Mouse (Mus musculus): ENCODE data around the gene Mael. TPM values are rescaled to one million over a fixed set of nuclear protein-coding genes. Genes with fewer than 3 reads are reported as not detected.

The Mael gene
- polyA plus RNA-seq, 1 experiment from 2014 or later = not detected

GRCm38 (mm10) chr1:166204171-166204570, 34.4 kb downstream of the Mael start:
- H3K4me1 ChIP-seq (replicated peaks) = no peaks in the 10 kb centered on the region
- no peaks in the 10 kb centered on the region for H3K9me3 ChIP-seq (replicated peaks)
- no peak overlapping the region for H3K9ac ChIP-seq
- DNase-seq (no peak), ATAC-seq (ENCODE audit: low read depth) (no peak)
- no peak overlapping the region for H3K4me3 ChIP-seq (replicated peaks)
- H3K36me3 ChIP-seq = no peaks in the 10 kb centered on the region
- no peak overlapping the region for H3K27ac ChIP-seq
- H3K27me3 ChIP-seq = no peaks in the 10 kb centered on the region
- WGBS (ENCODE audit: insufficient replicate concordance) = 40% methylated on average over 5 of the region's 5 CpGs
- no peak overlapping the region for H3K4me2 ChIP-seq

- no peak for ATAC-seq (ENCODE audit: low read depth)
- WGBS (ENCODE audit: insufficient replicate concordance) = 80% methylated on average over 4 of the region's 4 CpGs
- no peak overlapping the region for H3K9ac ChIP-seq
- H3K36me3 ChIP-seq = no peaks in the 10 kb centered on the region
- no peak overlapping the region for H3K4me3 ChIP-seq (replicated peaks)
- H3K9me3 ChIP-seq (replicated peaks) = no peaks in the 10 kb centered on the region
- no peak overlapping the region for H3K4me2 ChIP-seq
- no peaks in the 10 kb centered on the region for H3K27me3 ChIP-seq
- no peak overlapping the region for H3K27ac ChIP-seq
- no peaks in the 10 kb centered on the region for H3K4me1 ChIP-seq (replicated peaks)
- DNase-seq = no peak
Measured at GRCm38 (mm10) chr1:166189821-166190220, 48.7 kb downstream of the Mael start.

- 63% methylated on average over 5 of the region's 5 CpGs for WGBS (ENCODE audit: insufficient replicate concordance)
- Histone ChIP-seq H3K36me3 (no peaks in the 10 kb centered on the region), H3K27me3 (no peaks in the 10 kb centered on the region), H3K4me3 (replicated peaks) (no peak overlapping the region), H3K4me1 (replicated peaks) (no peaks in the 10 kb centered on the region), H3K9me3 (replicated peaks) (no peaks in the 10 kb centered on the region), H3K9ac (no peak overlapping the region), H3K4me2 (no peak overlapping the region), H3K27ac (no peak overlapping the region)
- DNase-seq (no peak), ATAC-seq (ENCODE audit: low read depth) (no peak)
Measured at GRCm38 (mm10) chr1:166185357-166185756, 53.2 kb downstream of the Mael start.

- H3K27ac ChIP-seq = no peak overlapping the region
- 70% methylated on average over 22 of the region's 22 CpGs for WGBS (ENCODE audit: insufficient replicate concordance)
- H3K4me1 ChIP-seq (replicated peaks) = no peaks in the 10 kb centered on the region
- DNase-seq (no peak), ATAC-seq (ENCODE audit: low read depth) (no peak)
- H3K27me3 ChIP-seq = no peaks in the 10 kb centered on the region
- no peak overlapping the region for H3K9ac ChIP-seq
- no peaks in the 10 kb centered on the region for H3K36me3 ChIP-seq
- H3K9me3 ChIP-seq (replicated peaks) = no peaks in the 10 kb centered on the region
- H3K4me3 ChIP-seq (replicated peaks) = no peak overlapping the region
- no peak overlapping the region for H3K4me2 ChIP-seq
Measured at GRCm38 (mm10) chr1:166184391-166185229, 53.9 kb downstream of the Mael start.

GRCm38 (mm10) chr1:166182952-166183627, 55.5 kb downstream of the Mael start:
- H3K4me3 ChIP-seq (replicated peaks) = no peak overlapping the region
- WGBS (ENCODE audit: insufficient replicate concordance) = 74% methylated on average over 10 of the region's 10 CpGs
- no peak overlapping the region for H3K4me2 ChIP-seq
- no peaks in the 10 kb centered on the region for H3K36me3 ChIP-seq
- no peaks in the 10 kb centered on the region for H3K4me1 ChIP-seq (replicated peaks)
- ATAC-seq (ENCODE audit: low read depth) = no peak
- no peaks in the 10 kb centered on the region for H3K27me3 ChIP-seq
- DNase-seq = no peak
- no peaks in the 10 kb centered on the region for H3K9me3 ChIP-seq (replicated peaks)
- no peak overlapping the region for H3K27ac ChIP-seq
- no peak overlapping the region for H3K9ac ChIP-seq

- H3K36me3 ChIP-seq = no peaks in the 10 kb centered on the region
- H3K4me3 ChIP-seq (replicated peaks) = no peak overlapping the region
- WGBS (ENCODE audit: insufficient replicate concordance) = 65% methylated on average over 7 of the region's 7 CpGs
- H3K9ac ChIP-seq = no peak overlapping the region
- H3K4me1 ChIP-seq (replicated peaks) = no peaks in the 10 kb centered on the region
- DNase-seq = no peak
- H3K4me2 ChIP-seq = no peak overlapping the region
- ATAC-seq (ENCODE audit: low read depth) = no peak
- no peak overlapping the region for H3K27ac ChIP-seq
- no peaks in the 10 kb centered on the region for H3K9me3 ChIP-seq (replicated peaks)
- no peaks in the 10 kb centered on the region for H3K27me3 ChIP-seq
Measured at GRCm38 (mm10) chr1:166181510-166181909, 57.0 kb downstream of the Mael start.

- Histone ChIP-seq H3K27me3 (no peaks in the 10 kb centered on the region), H3K9ac (no peak overlapping the region), H3K4me3 (replicated peaks) (no peak overlapping the region), H3K9me3 (replicated peaks) (no peaks in the 10 kb centered on the region), H3K4me2 (no peak overlapping the region), H3K27ac (no peak overlapping the region), H3K4me1 (replicated peaks) (no peaks in the 10 kb centered on the region), H3K36me3 (no peaks in the 10 kb centered on the region)
- WGBS (ENCODE audit: insufficient replicate concordance) = 62% methylated on average over 9 of the region's 9 CpGs
- DNase-seq (no peak), ATAC-seq (ENCODE audit: low read depth) (no peak)
Measured at GRCm38 (mm10) chr1:166173621-166174020, 64.9 kb downstream of the Mael start.

- Histone ChIP-seq H3K27me3 (no peaks in the 10 kb centered on the region), H3K4me3 (replicated peaks) (no peak overlapping the region), H3K4me1 (replicated peaks) (no peaks in the 10 kb centered on the region), H3K36me3 (no peaks in the 10 kb centered on the region), H3K27ac (no peak overlapping the region), H3K9me3 (replicated peaks) (no peaks in the 10 kb centered on the region), H3K9ac (no peak overlapping the region), H3K4me2 (no peak overlapping the region)
- WGBS (ENCODE audit: insufficient replicate concordance) = 71% methylated on average over 3 of the region's 3 CpGs
- ATAC-seq (ENCODE audit: low read depth) (no peak), DNase-seq (no peak)
Measured at GRCm38 (mm10) chr1:166172992-166173391, 65.6 kb downstream of the Mael start.

GRCm38 (mm10) chr1:166170852-166171251, 67.7 kb downstream of the Mael start:
- H3K4me3 ChIP-seq (replicated peaks) = no peak overlapping the region

GRCm38 (mm10) chr1:166169713-166170112, 68.8 kb downstream of the Mael start:
- no peaks in the 10 kb centered on the region for H3K36me3 ChIP-seq
- ATAC-seq (ENCODE audit: low read depth) = no peak
- WGBS (ENCODE audit: insufficient replicate concordance) = 65% methylated on average over 7 of the region's 7 CpGs

More at GRCm38 (mm10) chr1:166170852-166171251, 67.7 kb downstream of the Mael start:
- DNase-seq = no peak
- WGBS (ENCODE audit: insufficient replicate concordance) = 80% methylated on average over 12 of the region's 12 CpGs
- no peaks in the 10 kb centered on the region for H3K4me1 ChIP-seq (replicated peaks)
- no peaks in the 10 kb centered on the region for H3K9me3 ChIP-seq (replicated peaks)
- ATAC-seq (ENCODE audit: low read depth) = no peak
- no peaks in the 10 kb centered on the region for H3K36me3 ChIP-seq
- no peak overlapping the region for H3K27ac ChIP-seq
- no peak overlapping the region for H3K9ac ChIP-seq
- no peak overlapping the region for H3K4me2 ChIP-seq
- H3K27me3 ChIP-seq = no peaks in the 10 kb centered on the region

GRCm38 (mm10) chr1:166168017-166168416, 70.5 kb downstream of the Mael start:
- WGBS (ENCODE audit: insufficient replicate concordance) = 80% methylated on average over 7 of the region's 7 CpGs
- ATAC-seq (ENCODE audit: low read depth) = no peak
- H3K9me3 ChIP-seq (replicated peaks) = no peaks in the 10 kb centered on the region
- H3K4me3 ChIP-seq (replicated peaks) = no peak overlapping the region
- H3K9ac ChIP-seq = no peak overlapping the region
- no peak overlapping the region for H3K4me2 ChIP-seq
- H3K36me3 ChIP-seq = no peaks in the 10 kb centered on the region
- H3K4me1 ChIP-seq (replicated peaks) = no peaks in the 10 kb centered on the region
- H3K27me3 ChIP-seq = 0 out of 2 replicates have a peak, but pooled peaks cover 5% of the 10 kb centered on the region
- H3K27ac ChIP-seq = no peak overlapping the region
- DNase-seq = no peak

More at GRCm38 (mm10) chr1:166169713-166170112, 68.8 kb downstream of the Mael start:
- Histone ChIP-seq H3K4me3 (replicated peaks) (no peak overlapping the region), H3K4me1 (replicated peaks) (no peaks in the 10 kb centered on the region), H3K9me3 (replicated peaks) (no peaks in the 10 kb centered on the region), H3K27ac (no peak overlapping the region), H3K27me3 (no peaks in the 10 kb centered on the region), H3K9ac (no peak overlapping the region), H3K4me2 (no peak overlapping the region)
- DNase-seq = no peak
